Mouse (Mus musculus): Measurements from ENCODE around the gene Tab2. TPM values are rescaled to one million over a fixed set of nuclear protein-coding genes. Genes with fewer than 3 reads are reported as not detected.

Tab2 gene
- polyA plus RNA-seq (2012; ENCODE audit: insufficient read depth, insufficient read length, missing spikeins) = 38.1 and 53.4 TPM in 2 replicates

DNA sequence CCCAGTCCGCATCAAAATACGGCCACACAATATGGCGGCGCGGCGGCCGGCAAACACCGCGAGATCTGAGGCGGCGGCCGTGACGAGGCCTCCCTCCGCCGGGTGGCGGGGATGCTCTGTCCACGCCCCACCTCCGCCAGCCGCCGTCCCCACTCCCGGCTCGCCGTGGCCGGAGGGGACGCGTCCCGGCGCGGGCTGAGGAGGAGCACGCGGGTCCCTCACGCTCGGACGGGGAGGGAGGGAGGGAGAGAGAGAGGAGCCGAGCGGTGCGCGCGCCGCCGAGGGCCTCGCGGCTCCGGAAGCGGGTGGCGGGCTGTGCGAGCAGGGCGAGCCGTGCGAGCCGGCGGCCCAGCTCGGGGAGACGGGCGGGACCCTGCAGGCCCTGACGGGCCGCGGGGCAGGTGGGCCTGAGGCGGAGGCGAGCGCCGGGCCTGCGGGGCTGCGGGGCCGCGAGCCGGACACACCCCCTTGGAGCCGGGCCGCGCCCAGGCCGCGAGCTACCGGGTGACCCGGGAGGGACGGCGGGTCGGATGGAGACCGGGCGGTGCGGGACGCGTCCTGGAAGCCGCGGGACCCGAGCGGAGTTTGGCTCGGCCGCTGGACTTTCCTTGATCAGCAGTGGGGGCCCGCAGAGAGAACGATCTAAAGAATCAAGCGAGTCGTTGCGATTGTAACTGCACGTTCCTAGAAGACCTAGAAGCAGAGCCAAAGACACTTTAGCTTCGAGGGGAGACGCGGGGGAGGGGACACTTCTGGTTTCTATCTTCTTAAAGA, at the start of gene Tab2:
Gene Tab2 (minus strand): TSS at position 3 of the 774 bp plus-strand sequence.
- Histone ChIP-seq H3K27ac (replicated peaks; ENCODE audit: low read depth, low read length) (peak within 1 kb of the TSS; percentile 55), H3K4me3 (ENCODE audit: insufficient read depth, low read depth, low read length) (peak within 1 kb of the TSS; percentile 82)

DNA sequence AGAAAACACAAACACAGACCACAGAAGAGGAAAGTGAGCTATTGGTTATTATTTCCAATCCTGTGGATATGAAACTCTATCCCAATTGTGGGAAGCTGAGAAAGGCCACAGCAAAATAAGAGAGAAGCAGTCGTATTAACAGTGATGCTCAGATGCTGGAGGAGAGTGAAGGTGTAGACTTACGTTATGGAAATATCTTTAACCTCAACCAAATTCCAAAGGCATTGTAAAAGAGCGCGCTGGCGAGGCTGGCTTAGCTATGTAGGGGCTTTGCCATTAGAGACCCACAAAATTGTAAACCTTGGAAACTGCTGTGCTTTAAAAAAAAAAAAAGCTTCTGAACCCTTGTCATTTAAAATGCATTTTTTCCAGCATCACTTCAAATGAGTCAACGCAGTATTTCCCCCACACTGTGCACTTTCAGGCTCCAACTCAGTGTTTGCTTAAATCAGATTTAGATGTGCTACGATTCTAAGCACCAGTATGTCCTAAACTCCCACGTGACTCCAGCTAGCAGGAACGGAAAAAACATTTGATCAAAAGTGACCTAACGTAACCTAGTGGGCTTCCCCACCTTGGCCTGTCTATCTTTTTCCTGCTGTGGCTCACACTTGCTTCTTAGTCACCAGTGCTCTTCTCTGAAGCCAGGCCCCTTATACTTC, 36.4 kb upstream of the Tab2 start:
- Histone ChIP-seq H3K4me1 (ENCODE audit: control insufficient read depth, insufficient read depth, insufficient read length, low read length) (no peaks in the 10 kb centered on the region), H3K4me3 (ENCODE audit: insufficient read depth, low read depth, low read length) (no peak overlapping the region), H3K27ac (replicated peaks; ENCODE audit: low read depth, low read length) (no peak overlapping the region)

More for the DNA sequence above, at the start of gene Tab2:
- 0 out of 2 replicates have a peak, but pooled peaks cover 2% of the 10 kb centered on the region for H3K4me1 ChIP-seq (ENCODE audit: control insufficient read depth, insufficient read depth, insufficient read length, low read length)

DNA sequence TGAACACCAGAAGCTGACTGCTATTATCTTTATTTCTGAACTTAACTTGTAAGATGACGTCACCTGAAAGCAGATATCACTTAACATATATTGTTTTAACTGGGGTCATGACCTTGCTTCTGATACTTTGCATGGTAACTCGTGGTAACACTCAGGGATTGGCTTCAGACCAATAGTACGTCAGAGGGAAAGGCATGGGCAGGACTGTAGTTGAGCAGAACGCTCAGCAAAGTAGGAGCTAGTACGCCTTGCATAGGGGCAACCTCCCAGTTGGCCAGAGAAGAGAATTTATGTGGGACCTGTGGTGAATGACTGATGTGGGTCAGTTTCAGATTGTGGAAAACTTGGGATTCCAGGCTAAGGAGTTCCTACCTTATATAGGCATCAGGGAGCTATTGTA, 35.6 kb upstream of the Tab2 start:
- no peaks in the 10 kb centered on the region for H3K4me1 ChIP-seq (ENCODE audit: control insufficient read depth, insufficient read depth, insufficient read length, low read length)
- no peak overlapping the region for H3K4me3 ChIP-seq (ENCODE audit: insufficient read depth, low read depth, low read length)
- H3K27ac ChIP-seq (replicated peaks; ENCODE audit: low read depth, low read length) = no peak overlapping the region

DNA sequence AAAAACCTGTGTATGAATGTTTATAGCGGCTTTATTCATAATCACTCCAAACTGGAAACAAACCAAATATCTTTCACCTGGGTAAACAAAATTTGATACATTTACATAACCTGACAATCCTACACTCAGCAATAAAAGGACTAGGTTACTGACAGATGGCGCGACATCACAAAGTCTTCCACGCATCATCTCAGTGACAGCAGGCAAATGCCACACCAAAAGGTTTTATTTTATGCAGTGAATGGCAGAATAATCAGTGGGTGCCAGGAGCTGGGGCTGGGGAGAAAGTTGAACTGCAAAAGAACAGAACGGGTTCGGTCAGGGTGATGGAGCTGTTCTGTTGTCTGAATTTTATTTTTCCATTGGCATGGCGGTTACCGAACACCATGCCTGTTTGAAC, 31.5 kb upstream of the Tab2 start:
- H3K27ac ChIP-seq (replicated peaks; ENCODE audit: low read depth, low read length) = no peak overlapping the region
- no peaks in the 10 kb centered on the region for H3K4me1 ChIP-seq (ENCODE audit: control insufficient read depth, insufficient read depth, insufficient read length, low read length)
- no peak overlapping the region for H3K4me3 ChIP-seq (ENCODE audit: insufficient read depth, low read depth, low read length)

DNA sequence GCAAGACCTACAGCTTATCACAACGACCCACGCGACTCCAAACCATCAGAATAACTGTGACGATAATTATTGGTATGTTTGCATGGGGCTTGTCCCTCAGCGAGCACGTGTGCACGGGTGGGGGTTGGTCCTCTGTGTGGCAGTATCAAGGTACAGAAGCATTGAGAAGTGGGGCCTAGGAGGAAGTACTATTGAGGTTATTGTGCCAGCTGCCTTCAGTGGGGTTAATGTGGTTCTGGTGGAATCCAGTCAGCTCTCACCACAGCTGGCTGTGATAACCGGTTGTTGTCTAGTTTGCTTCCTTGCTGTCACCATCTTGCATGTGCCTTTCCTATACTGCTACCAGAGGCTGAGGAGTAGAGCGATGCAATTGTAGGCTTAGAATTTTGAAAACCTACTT, 20.4 kb upstream of the Tab2 start:
- no peaks in the 10 kb centered on the region for H3K4me1 ChIP-seq (ENCODE audit: control insufficient read depth, insufficient read depth, insufficient read length, low read length)
- no peak overlapping the region for H3K4me3 ChIP-seq (ENCODE audit: insufficient read depth, low read depth, low read length)
- no peak overlapping the region for H3K27ac ChIP-seq (replicated peaks; ENCODE audit: low read depth, low read length)

DNA sequence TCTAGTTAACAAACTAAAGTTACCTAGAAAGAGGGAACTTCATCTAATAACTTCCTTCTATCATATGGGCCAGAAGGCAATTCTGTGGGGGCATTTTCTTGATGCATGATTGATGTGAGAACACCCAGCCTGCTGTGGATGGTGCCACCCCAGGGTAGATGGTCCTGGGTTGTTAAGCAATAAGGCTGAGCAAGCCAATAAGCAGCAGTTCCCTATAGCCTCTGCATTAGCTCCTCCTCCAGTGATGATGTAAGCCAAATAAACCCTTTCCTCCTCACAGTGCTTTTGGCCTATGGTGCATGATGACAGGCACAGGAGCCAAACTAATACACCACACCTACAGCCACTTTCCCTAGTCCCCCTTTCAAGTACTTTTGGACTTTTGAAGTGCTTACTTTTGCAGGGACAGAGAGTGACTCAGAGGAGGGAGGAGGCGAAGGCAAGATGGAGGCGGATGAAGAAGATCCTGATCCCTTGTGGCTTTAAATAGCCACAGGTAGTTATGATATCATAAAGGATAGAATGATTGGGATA, 12.8 kb upstream of the Tab2 start:
- H3K4me3 ChIP-seq (ENCODE audit: insufficient read depth, low read depth, low read length) = no peak overlapping the region
- H3K4me1 ChIP-seq (ENCODE audit: control insufficient read depth, insufficient read depth, insufficient read length, low read length) = no peaks in the 10 kb centered on the region
- H3K27ac ChIP-seq (replicated peaks; ENCODE audit: low read depth, low read length) = no peak overlapping the region

DNA sequence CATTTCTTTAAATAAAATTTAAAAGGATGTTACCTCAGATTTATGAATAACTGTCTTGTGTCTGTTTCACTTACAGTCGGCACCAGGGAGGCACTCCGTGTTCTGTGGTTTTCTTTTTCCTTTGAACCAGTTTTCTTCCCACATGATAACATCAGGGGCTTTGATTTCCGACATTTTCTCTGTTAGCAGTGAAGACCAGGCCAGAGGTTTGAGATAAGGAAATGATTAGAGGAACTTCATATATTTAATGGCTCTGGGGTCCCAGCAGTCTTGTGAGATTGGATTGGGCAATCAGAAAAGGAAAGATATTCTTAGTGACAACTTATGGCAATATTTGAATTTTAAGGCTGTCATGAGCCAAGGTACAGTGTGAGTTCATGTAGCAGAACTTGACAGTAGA, 11.1 kb upstream of the Tab2 start:
- H3K4me1 ChIP-seq (ENCODE audit: control insufficient read depth, insufficient read depth, insufficient read length, low read length) = no peaks in the 10 kb centered on the region
- no peak overlapping the region for H3K27ac ChIP-seq (replicated peaks; ENCODE audit: low read depth, low read length)
- H3K4me3 ChIP-seq (ENCODE audit: insufficient read depth, low read depth, low read length) = no peak overlapping the region

DNA sequence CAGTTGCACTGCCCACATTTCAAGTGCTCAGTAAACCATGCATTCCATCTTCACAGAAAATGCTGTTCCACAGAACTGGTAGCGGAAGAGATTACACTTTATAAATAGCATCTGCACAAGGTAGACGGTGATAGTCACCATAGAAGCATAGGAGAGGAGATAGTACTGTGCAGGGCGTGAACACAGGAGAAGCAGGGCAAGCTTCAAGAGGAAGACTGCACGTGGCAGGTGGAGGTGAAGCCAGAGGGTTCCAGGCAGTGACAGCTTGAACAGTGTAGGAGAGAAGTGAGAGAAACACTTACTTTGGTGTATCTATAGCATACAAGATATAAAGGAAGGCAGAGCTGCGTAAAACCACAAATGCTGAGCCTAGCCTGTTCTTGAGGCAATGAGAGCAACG, 3.0 kb upstream of the Tab2 start:
- Histone ChIP-seq H3K4me1 (ENCODE audit: control insufficient read depth, insufficient read depth, insufficient read length, low read length) (no peaks in the 10 kb centered on the region), H3K27ac (replicated peaks; ENCODE audit: low read depth, low read length) (no peak overlapping the region), H3K4me3 (ENCODE audit: insufficient read depth, low read depth, low read length) (no peak overlapping the region)

DNA sequence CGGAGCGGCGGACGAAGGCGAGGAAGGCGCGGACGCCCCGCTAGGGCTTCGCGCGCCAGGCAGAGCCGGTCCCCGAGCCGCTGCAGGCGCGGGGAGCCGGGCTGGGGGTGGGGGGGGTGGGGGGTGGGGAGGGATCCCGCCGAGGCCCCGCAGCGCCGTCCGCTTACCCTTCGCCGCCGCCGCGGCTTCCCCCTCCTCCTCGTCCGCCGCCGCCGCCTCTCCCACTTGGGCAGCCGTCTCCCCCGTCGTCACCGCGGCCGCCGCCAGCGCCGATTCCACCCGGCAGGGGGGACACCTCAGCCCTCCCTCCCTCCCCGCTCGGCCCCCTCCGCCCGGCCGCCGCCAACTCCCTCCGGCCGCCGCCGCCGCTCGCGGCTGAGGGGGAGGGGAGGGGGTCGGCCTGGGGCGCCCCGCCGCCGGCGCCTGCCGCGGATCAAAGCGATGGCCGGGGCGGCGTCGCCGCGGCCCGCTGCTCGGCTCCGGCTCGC, 352 bp downstream of the Tab2 start:
- H3K27ac ChIP-seq (replicated peaks; ENCODE audit: low read depth, low read length) = no peak overlapping the region
- peak overlapping the region; percentile 82 for H3K4me3 ChIP-seq (ENCODE audit: insufficient read depth, low read depth, low read length)
- 0 out of 2 replicates have a peak, but pooled peaks cover 2% of the 10 kb centered on the region for H3K4me1 ChIP-seq (ENCODE audit: control insufficient read depth, insufficient read depth, insufficient read length, low read length)

DNA sequence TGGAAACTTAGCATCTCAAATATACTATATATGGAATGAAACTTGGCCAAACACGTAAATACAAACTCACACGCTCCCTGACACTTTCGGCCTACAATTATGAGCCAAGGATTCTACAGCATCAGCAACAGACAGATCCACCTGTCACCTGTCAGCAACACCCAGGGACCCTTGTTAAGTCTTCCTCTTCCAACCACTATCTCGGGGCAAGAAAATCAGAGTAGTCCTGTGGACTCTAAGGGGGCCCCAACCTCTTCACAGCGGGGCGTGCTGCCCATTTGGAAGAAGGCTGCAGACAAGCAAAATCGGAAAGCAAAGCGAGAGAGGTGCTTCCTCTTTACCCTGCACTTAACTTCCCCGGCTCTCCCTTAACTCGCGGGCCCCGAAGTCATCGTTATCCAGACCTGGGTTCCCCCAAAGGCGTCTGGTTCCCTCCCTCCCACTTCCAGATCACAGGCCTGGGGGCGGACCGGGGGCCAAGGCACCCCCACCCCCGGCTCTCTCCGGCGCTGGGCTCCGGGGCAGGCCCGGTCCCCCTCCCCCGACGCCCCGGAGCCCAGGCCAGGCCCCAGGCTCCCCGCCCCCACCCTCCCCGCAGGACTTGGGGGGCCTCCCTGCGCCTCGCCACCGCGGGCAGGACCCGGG, 919 bp downstream of the Tab2 start:
- Histone ChIP-seq H3K4me3 (ENCODE audit: insufficient read depth, low read depth, low read length) (peak overlapping the region; percentile 82), H3K4me1 (ENCODE audit: control insufficient read depth, insufficient read depth, insufficient read length, low read length) (0 out of 2 replicates have a peak, but pooled peaks cover 2% of the 10 kb centered on the region), H3K27ac (replicated peaks; ENCODE audit: low read depth, low read length) (peak overlapping the region; percentile 55; the same call in 1 of the 2 replicates)

DNA sequence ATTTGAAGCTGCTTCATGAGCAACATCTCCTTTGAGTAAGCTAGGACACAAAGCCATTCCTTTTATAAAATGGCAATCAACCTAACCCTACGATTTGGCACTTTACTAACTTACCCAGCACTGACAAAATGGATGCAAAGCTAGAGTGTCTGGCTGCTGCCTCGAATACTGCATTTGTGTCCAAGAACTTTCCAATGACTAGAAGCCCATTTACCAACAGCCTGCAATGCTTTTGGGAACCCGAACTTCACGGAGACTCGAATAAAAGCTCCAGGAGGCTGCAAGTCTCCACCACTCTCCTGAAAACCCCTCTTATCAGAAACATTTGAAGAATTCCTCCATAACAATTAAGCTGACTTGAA, 1.4 kb downstream of the Tab2 start:
- Histone ChIP-seq H3K4me3 (ENCODE audit: insufficient read depth, low read depth, low read length) (peak overlapping the region; percentile 82), H3K27ac (replicated peaks; ENCODE audit: low read depth, low read length) (no peak overlapping the region; the same call in 1 of the 2 replicates), H3K4me1 (ENCODE audit: control insufficient read depth, insufficient read depth, insufficient read length, low read length) (0 out of 2 replicates have a peak, but pooled peaks cover 2% of the 10 kb centered on the region)

DNA sequence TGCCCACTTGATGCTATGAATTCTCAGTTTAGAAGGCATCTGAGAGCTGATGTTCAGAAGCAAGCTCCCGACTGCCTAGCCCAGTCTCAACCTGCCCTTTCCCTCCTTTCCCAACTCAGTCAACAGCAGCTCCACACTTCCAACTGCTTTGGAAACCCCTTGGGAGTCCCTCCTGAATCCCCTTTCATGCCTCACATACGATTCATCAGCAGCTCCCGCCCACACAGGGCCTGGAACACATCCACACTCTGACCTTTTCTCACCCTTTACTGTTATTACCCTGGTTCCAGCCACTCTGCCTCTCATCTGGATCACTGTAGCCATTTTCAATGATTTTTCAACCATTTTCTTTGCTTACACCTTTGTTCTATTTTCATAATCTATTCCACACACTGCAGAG, 13.0 kb downstream of the Tab2 start:
- H3K27ac ChIP-seq (replicated peaks; ENCODE audit: low read depth, low read length) = no peak overlapping the region
- no peak overlapping the region for H3K4me3 ChIP-seq (ENCODE audit: insufficient read depth, low read depth, low read length)
- peaks cover 3% of the 10 kb centered on the region; the same call in 1 of the 2 replicates for H3K4me1 ChIP-seq (ENCODE audit: control insufficient read depth, insufficient read depth, insufficient read length, low read length)

DNA sequence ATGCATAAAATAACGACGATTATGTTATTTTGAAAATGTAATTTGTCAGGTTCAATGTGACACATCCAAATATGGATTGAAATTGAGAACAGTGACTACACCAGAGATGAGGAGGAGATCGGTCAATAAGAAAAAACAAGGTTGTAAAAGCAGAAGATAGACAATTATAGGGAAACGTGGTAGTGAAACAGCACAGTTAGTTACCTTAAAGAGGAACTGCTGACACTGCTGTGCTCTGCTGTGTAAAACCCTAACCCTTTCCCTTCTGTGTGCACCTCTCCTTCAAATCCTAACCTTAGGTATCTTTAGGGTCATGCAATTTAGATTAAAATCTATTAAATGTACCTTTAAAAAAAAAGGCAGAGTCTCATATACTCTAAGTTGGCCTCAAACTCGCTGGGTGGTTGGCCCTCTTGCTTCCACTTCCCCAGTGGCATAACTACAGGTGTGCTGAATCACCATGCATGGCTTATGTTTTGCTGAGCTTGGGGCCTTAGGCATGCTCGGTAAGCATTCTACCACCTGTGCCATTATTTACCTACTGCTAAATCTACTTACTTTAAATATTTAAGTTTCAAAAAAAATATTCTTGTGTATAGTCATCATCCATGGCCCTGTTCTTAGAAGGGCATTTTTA, 19.4 kb downstream of the Tab2 start:
- H3K27ac ChIP-seq (replicated peaks; ENCODE audit: low read depth, low read length) = no peak overlapping the region
- no peak overlapping the region for H3K4me3 ChIP-seq (ENCODE audit: insufficient read depth, low read depth, low read length)
- H3K4me1 ChIP-seq (ENCODE audit: control insufficient read depth, insufficient read depth, insufficient read length, low read length) = no peaks in the 10 kb centered on the region

DNA sequence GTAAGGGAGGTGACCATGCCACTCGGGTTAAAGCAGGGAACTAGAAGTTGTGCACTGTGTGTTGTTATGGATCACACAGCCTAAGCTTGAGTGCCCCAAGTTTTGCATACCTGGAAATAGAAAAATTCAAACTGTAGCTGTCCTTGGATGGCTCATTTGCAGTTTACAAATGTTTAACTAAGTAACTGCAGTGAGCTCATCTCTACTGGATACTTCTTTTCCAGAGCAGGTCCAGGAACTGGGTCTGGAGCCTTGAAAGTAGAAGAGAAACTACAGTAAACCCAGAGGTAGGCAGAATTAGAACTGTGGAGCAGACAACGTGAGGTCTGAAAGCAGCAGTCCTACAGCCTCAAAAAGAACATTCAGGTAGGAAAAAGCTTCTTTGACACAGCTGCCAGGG, 23.1 kb downstream of the Tab2 start:
- Histone ChIP-seq H3K27ac (replicated peaks; ENCODE audit: low read depth, low read length) (no peak overlapping the region), H3K4me1 (ENCODE audit: control insufficient read depth, insufficient read depth, insufficient read length, low read length) (no peaks in the 10 kb centered on the region; the same call in 1 of the 2 replicates), H3K4me3 (ENCODE audit: insufficient read depth, low read depth, low read length) (no peak overlapping the region)

DNA sequence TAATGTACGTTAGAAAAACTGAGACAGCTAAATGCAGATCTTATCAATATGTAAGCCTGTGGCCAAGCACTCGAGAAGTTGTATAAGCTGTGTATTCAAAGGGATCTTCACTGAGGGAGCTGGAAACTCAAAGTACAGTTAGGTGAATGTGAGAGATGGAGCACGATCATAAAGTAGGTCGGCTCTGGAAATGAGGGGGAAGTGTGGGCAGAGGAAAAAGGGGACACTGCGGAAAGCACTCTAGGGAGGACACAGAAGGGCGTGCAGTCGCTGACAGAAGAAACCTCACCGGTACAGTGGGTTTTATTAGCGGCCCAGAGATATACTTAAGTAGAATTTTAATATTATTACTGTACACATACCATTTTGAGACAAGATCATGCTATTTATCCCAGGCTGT, 27.0 kb downstream of the Tab2 start:
- no peak overlapping the region for H3K4me3 ChIP-seq (ENCODE audit: insufficient read depth, low read depth, low read length)
- H3K27ac ChIP-seq (replicated peaks; ENCODE audit: low read depth, low read length) = no peak overlapping the region
- no peaks in the 10 kb centered on the region; the same call in 1 of the 2 replicates for H3K4me1 ChIP-seq (ENCODE audit: control insufficient read depth, insufficient read depth, insufficient read length, low read length)
